Mouse (Mus musculus) ES-E14 (cell line): ENCODE measurements at regions not wholly inside any gene's neighbourhood (a gene's known extent, or its start where the extent isn't known, plus 50 kb on each side); places are given as distances from the start of the nearest gene placed in this dataset.

ENCODE experiments used
- DNase-seq: peaks from one replicate; pipeline ENCODE4 v3.0.0-alpha.2; 2013; ENCODE audit warnings: low read depth, low spot score
- H3K27ac ChIP-seq: 2 replicates; pipeline ENCODE4 v1.5.1; 2012; ENCODE audit warnings: low read depth, mild to moderate bottlenecking, low read length, moderate library complexity, mixed read lengths; ENCODE audit not compliant: poor library complexity, insufficient read depth, severe bottlenecking
- H3K36me3 ChIP-seq: 2 replicates; pipeline ENCODE4 v1.6.1; 2012; ENCODE audit warnings: mild to moderate bottlenecking, low read length, moderate library complexity, mixed read lengths; ENCODE audit not compliant: control insufficient read depth, poor library complexity, insufficient read depth, severe bottlenecking
- H3K4me1 ChIP-seq, 2 experiments: fragments of 150-350 bp in 1 of 2; sonication (generic) in 1 of 2; 2 replicates each; pipeline ENCODE4 v1.6.1; 2012; ENCODE audit warnings: low read length in 2 of 2, mild to moderate bottlenecking in 1 of 2, mixed read lengths in 1 of 2; ENCODE audit not compliant: control insufficient read depth in 2 of 2, insufficient read depth in 2 of 2, poor library complexity in 1 of 2
- H3K4me3 ChIP-seq, 2 experiments: fragments of 150-350 bp in 1 of 2; sonication (generic) in 1 of 2; 2 replicates each; pipeline ENCODE4 v1.5.1; 2012; ENCODE audit warnings: low read length in 2 of 2, low read depth in 1 of 2, mild to moderate bottlenecking in 1 of 2, mixed read lengths in 1 of 2; ENCODE audit not compliant: insufficient read depth in 1 of 2, poor library complexity in 1 of 2, severe bottlenecking in 1 of 2
- H3K9ac ChIP-seq: 2 replicates; pipeline ENCODE4 v1.6.1; 2012; ENCODE audit warnings: low read depth, mild to moderate bottlenecking, low read length, mixed read lengths; ENCODE audit not compliant: poor library complexity, insufficient read depth, severe bottlenecking
- H3K9me3 ChIP-seq: fragments of 150-350 bp; sonication (generic); 2 replicates; pipeline ENCODE4 v1.6.1; 2012; ENCODE audit warnings: low read depth, mild to moderate bottlenecking, low read length; ENCODE audit not compliant: control insufficient read depth, insufficient read depth
- CHD2 ChIP-seq: IDR thresholded peaks from 2 replicates; pipeline ENCODE4 v1.6.1; 2014; ENCODE audit warnings: mild to moderate bottlenecking, low read depth, low read length, inconsistent platforms
- HCFC1 ChIP-seq: IDR thresholded peaks from 2 replicates; pipeline ENCODE4 v1.6.1; 2012; ENCODE audit warnings: low read length, inconsistent platforms, borderline replicate concordance; ENCODE audit not compliant: insufficient read depth
- MAFK ChIP-seq: IDR thresholded peaks from 2 replicates; pipeline ENCODE4 v1.6.1; 2014; ENCODE audit warnings: mild to moderate bottlenecking, low read depth, low read length, inconsistent platforms; ENCODE audit not compliant: insufficient read depth
- ZC3H11A ChIP-seq: IDR thresholded peaks from 2 replicates; pipeline ENCODE4 v1.6.1; 2012; ENCODE audit warnings: low read depth, mild to moderate bottlenecking, inconsistent platforms, low read length, borderline replicate concordance
- ZNF384 ChIP-seq: IDR thresholded peaks from 2 replicates; pipeline ENCODE4 v1.6.1; 2012; ENCODE audit warnings: low read depth, low read length, inconsistent platforms
- in situ Hi-C, 2 experiments: fragments of 600-800 bp; cut with MboI; formaldehyde crosslinking; loops; one replicate each; pipeline ENCODE4 v1.15.1; 2025; ENCODE audit warnings: low sequenced_read_pairs in 2 of 2, inconsistent platforms in 1 of 2; ENCODE audit not compliant: unreplicated experiment in 2 of 2

DNA sequence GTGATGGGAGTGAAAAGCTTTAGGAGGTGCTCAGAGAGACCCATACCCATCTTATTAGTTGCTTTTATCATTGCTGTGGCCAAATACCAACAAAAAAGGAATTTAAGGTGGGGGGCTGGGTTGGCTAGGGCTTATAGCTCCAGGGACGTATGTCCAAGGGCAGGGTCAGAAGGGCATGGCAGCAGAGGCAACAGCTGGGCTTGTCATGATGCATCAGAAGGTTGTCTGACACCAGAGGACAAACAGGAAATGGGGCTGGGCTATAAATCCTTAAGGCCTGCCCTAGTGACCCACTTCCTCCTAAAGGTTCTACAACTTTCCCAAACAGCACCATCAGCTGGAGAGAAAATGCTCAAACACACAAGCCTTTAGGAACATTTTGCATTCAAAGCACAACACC, 160.6 kb upstream of the Car8 start:
- no peak overlapping the region for H3K9ac ChIP-seq
- in situ Hi-C loops: no loop called here
- no peak overlapping the region for H3K27ac ChIP-seq
- no peaks in the 10 kb centered on the region for H3K36me3 ChIP-seq
- no peak overlapping the region for H3K4me3 ChIP-seq
- no peaks in the 10 kb centered on the region for H3K9me3 ChIP-seq
- no peak for DNase-seq
- no peak for TF ChIP-seq ZC3H11A
- TF ChIP-seq HCFC1: no peak
- no peak for TF ChIP-seq CHD2
- TF ChIP-seq ZNF384: no peak
- TF ChIP-seq MAFK: no peak
- H3K4me1 ChIP-seq: no peaks in the 10 kb centered on the region

DNA sequence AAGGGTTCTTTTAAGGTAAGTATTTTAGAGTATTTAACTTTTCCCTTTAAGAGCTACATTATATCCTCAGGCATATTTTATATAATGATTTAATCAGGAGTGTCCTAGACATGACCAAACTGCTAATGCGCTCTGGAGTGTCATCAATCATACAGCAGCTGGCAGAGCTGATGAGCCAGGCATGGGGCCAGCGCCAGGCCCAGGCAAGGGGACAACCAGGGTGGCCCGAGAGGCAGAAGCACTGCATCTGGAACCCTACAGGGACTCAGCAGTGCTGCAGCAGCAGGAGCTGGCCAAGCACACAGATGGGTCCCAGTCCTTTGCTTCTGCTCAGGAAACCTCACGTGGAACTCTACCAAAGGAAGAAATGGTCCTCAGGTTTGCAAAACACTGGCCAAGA, 160.1 kb upstream of the Car8 start:
- no peak overlapping the region for H3K9ac ChIP-seq
- no peak overlapping the region for H3K4me3 ChIP-seq
- no peak for DNase-seq
- H3K36me3 ChIP-seq: no peaks in the 10 kb centered on the region
- no peak for TF ChIP-seq ZC3H11A
- no peak for TF ChIP-seq ZNF384
- no peak for TF ChIP-seq CHD2
- no peak for TF ChIP-seq HCFC1
- TF ChIP-seq MAFK: no peak
- in situ Hi-C loops: no loop called here
- no peaks in the 10 kb centered on the region for H3K9me3 ChIP-seq
- no peaks in the 10 kb centered on the region for H3K4me1 ChIP-seq
- no peak overlapping the region for H3K27ac ChIP-seq

DNA sequence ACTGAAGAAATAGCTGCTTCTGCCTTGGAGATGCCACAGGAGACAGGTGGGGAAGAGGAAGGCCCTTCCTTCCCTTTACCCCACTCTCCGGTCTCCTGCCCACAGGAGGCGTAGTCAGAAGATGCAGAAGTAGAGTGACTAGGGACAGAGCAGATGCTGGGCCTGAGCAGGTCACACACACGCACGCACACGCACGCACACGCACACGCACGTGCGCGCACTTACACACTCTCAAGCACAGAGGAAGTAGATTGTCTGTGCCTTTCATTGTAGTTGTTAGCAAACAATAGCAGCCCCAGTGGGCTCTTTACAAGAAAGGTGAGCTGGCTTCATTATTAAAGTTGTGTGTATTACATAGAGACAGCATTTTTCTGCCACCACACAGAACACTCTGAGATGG, 144.3 kb upstream of the Car8 start:
- no peak for DNase-seq
- in situ Hi-C loops: no loop called here
- Histone ChIP-seq H3K4me3 (no peak overlapping the region), H3K4me1 (no peaks in the 10 kb centered on the region), H3K9ac (no peak overlapping the region), H3K9me3 (no peaks in the 10 kb centered on the region), H3K36me3 (no peaks in the 10 kb centered on the region), H3K27ac (no peak overlapping the region)
- TF ChIP-seq MAFK (no peak), CHD2 (no peak), HCFC1 (no peak), ZC3H11A (no peak), ZNF384 (no peak)

DNA sequence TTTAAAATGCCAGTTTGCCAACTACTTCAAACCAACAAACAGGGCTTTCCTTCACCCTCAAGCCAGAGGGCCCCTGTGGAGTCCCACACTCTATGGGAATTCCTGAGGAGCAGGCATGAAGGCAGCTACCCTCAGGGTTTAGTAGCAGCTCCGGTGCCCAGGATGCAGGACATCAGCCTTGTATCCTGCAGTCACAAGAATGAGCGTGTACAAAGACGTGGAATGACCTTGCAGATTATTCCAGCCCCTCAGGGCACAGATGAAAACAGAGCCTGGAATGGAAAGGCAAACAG, 143.2 kb upstream of the Car8 start:
- in situ Hi-C loops: no loop called here

DNA sequence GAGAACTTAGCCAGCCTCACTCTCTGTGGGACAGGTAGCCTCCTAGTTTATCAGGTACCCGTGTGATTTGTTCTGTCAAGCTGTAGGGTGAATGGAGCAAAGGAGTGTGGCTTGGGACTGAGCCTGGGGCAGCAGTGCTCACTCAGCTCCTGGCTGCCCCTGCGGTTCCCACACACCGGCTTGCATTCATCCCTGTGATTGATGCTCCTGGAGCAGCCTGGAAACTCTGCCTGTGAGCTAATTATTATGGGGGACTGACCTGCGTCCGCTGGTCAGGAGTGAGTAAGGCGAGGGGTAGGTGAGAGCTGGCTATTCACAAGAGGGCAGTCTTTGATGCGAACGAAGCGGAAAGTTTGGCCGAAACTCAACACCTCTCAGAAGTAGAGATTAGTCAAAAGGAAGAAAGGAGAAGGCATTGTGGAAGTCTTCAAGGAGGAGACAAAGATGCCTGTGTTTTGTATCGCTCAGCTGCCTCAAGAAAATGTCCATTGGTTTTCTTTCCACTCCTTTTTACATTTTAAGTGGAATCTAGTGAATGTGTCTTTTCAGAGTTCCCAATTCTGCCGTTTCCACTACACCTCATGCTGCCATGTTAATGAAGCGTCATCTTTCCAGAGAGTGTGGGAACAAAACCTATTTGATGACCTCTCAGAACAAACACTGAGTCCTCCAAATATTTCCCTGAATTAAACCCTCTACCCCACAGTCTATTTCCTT, 142.7 kb upstream of the Car8 start:
- in situ Hi-C loops: no loop called here
- Histone ChIP-seq H3K36me3 (no peaks in the 10 kb centered on the region), H3K27ac (no peak overlapping the region), H3K9ac (no peak overlapping the region), H3K4me1 (no peaks in the 10 kb centered on the region), H3K4me3 (no peak overlapping the region), H3K9me3 (no peaks in the 10 kb centered on the region)
- no peak for TF ChIP-seq ZC3H11A
- TF ChIP-seq ZNF384: no peak
- TF ChIP-seq MAFK: no peak
- no peak for TF ChIP-seq HCFC1
- no peak for TF ChIP-seq CHD2
- DNase-seq: no peak

More for the DNA sequence above, 143.2 kb upstream of the Car8 start:
- Histone ChIP-seq H3K27ac (no peak overlapping the region), H3K9me3 (no peaks in the 10 kb centered on the region), H3K9ac (no peak overlapping the region), H3K4me1 (no peaks in the 10 kb centered on the region), H3K4me3 (no peak overlapping the region), H3K36me3 (no peaks in the 10 kb centered on the region)
- DNase-seq: no peak
- TF ChIP-seq ZNF384 (no peak), ZC3H11A (no peak), CHD2 (no peak), HCFC1 (no peak)
